Mouse (Mus musculus) olfactory bulb, adult 2 months (tissue): ENCODE data around the gene Trpv4.

Experiments used
- CTCF ChIP-seq: fragments of 200-500 bp; IDR thresholded peaks from 2 replicates; pipeline ENCODE4 v1.5.1; 2012; ENCODE audit warnings: low read depth, mild to moderate bottlenecking, low read length, moderate library complexity; ENCODE audit not compliant: insufficient read depth
- POLR2A ChIP-seq: fragments of 200-500 bp; IDR thresholded peaks from 2 replicates; pipeline ENCODE4 v1.6.1; 2012; ENCODE audit warnings: mild to moderate bottlenecking, low read depth, low read length, moderate library complexity; ENCODE audit not compliant: insufficient read depth

- no peak for TF ChIP-seq CTCF
- TF ChIP-seq POLR2A: no peak
Observed at GRCm38 (mm10) chr5:114645916-114646315, 12.3 kb downstream of the Trpv4 start.
